Mouse (Mus musculus): ENCODE measurements around the gene Tubgcp2. TPM values are rescaled to one million over a fixed set of nuclear protein-coding genes. Genes with fewer than 3 reads are reported as not detected.

Tubgcp2 gene
- polyA plus RNA-seq (2012; rRNA removed) = 46.1 and 51.7 TPM in 2 replicates

- peak; percentile 91 for DNase-seq (ENCODE audit: extremely low spot score in 1 of 2, low spot score in 1 of 2)
Observed at GRCm38 (mm10) chr7:140036281-140037170, at the start of gene Tubgcp2, which contains the start of gene Zfp511. TSS of gene Tubgcp2 (minus strand) at chr7:140036669. TSS of gene Zfp511 (plus strand) at chr7:140036391.

GRCm38 (mm10) chr7:140082242-140082678 is 45.8 kb upstream of the Tubgcp2 start, which contains the start of gene Caly:
TSS of gene Caly (minus strand) at chr7:140082548.
- DNase-seq (ENCODE audit: extremely low spot score in 1 of 2, low spot score in 1 of 2) = peak; percentile 93 to 95

- DNase-seq (ENCODE audit: extremely low spot score in 1 of 2, low spot score in 1 of 2) = peak in 1 of 2 experiments; percentile 45
Observed at GRCm38 (mm10) chr7:140081408-140082241, 45.2 kb upstream of the Tubgcp2 start.

- DNase-seq (ENCODE audit: extremely low spot score in 1 of 2, low spot score in 1 of 2) = peak; percentile 89 to 96
Observed at GRCm38 (mm10) chr7:140080503-140081156, 44.2 kb upstream of the Tubgcp2 start.

GRCm38 (mm10) chr7:140078711-140079110 is 42.2 kb upstream of the Tubgcp2 start:
- peak in 1 of 2 experiments; percentile 86 for DNase-seq (ENCODE audit: extremely low spot score in 1 of 2, low spot score in 1 of 2)

GRCm38 (mm10) chr7:140077698-140078097 is 41.2 kb upstream of the Tubgcp2 start:
- DNase-seq (ENCODE audit: extremely low spot score in 1 of 2, low spot score in 1 of 2) = no peak

- no peak for DNase-seq (ENCODE audit: extremely low spot score in 1 of 2, low spot score in 1 of 2)
Observed at GRCm38 (mm10) chr7:140070042-140070711, 33.7 kb upstream of the Tubgcp2 start.

GRCm38 (mm10) chr7:140067397-140067796 is 30.9 kb upstream of the Tubgcp2 start:
- no peak for DNase-seq (ENCODE audit: extremely low spot score in 1 of 2, low spot score in 1 of 2)

GRCm38 (mm10) chr7:140063092-140063491 is 26.6 kb upstream of the Tubgcp2 start:
- DNase-seq (ENCODE audit: extremely low spot score in 1 of 2, low spot score in 1 of 2) = peak in 1 of 2 experiments; percentile 92

- peak in 1 of 2 experiments; percentile 31 for DNase-seq (ENCODE audit: extremely low spot score in 1 of 2, low spot score in 1 of 2)
Observed at GRCm38 (mm10) chr7:140062307-140062706, 25.8 kb upstream of the Tubgcp2 start.

GRCm38 (mm10) chr7:140061832-140062130 is 25.3 kb upstream of the Tubgcp2 start:
- no peak for DNase-seq (ENCODE audit: extremely low spot score in 1 of 2, low spot score in 1 of 2)

GRCm38 (mm10) chr7:140060936-140061831 is 24.7 kb upstream of the Tubgcp2 start:
- DNase-seq (ENCODE audit: extremely low spot score in 1 of 2, low spot score in 1 of 2) = no peak

GRCm38 (mm10) chr7:140059601-140060000 is 23.1 kb upstream of the Tubgcp2 start:
- DNase-seq (ENCODE audit: extremely low spot score in 1 of 2, low spot score in 1 of 2) = no peak

- DNase-seq (ENCODE audit: extremely low spot score in 1 of 2, low spot score in 1 of 2) = no peak
Observed at GRCm38 (mm10) chr7:140058528-140058927, 22.1 kb upstream of the Tubgcp2 start.

GRCm38 (mm10) chr7:140057413-140058407 is 21.2 kb upstream of the Tubgcp2 start:
- DNase-seq (ENCODE audit: extremely low spot score in 1 of 2, low spot score in 1 of 2) = no peak

- DNase-seq (ENCODE audit: extremely low spot score in 1 of 2, low spot score in 1 of 2) = no peak
Observed at GRCm38 (mm10) chr7:140054124-140054523, 17.7 kb upstream of the Tubgcp2 start.

GRCm38 (mm10) chr7:140049115-140049689 is 12.7 kb upstream of the Tubgcp2 start:
- no peak for DNase-seq (ENCODE audit: extremely low spot score in 1 of 2, low spot score in 1 of 2)
